Mouse (Mus musculus) embryonic facial prominence, embryonic 11.5 days (tissue): ENCODE measurements around the gene Tox2. TPM values are rescaled to one million over a fixed set of nuclear protein-coding genes. Genes with fewer than 3 reads are reported as not detected.

Experiments
- ATAC-seq: fragments of 200-750 bp; cut with Nextera tagmentation; replicated peaks from 2 replicates; pipeline ENCODE4 v1.8.0; 2017; ENCODE audit warnings: low read depth; ENCODE audit not compliant: insufficient number of reproducible peaks, low FRiP score, low TSS enrichment
- DNase-seq: peaks from one replicate; pipeline ENCODE4 v3.0.0-alpha.2; 2015; ENCODE audit warnings: low spot score
- H3K27ac ChIP-seq: fragments of 300-500 bp; sonication (generic); replicated peaks from 2 replicates; pipeline ENCODE4 v1.5.1; 2014; ENCODE audit warnings: mild to moderate bottlenecking, low read depth, low read length, control low read depth
- H3K27me3 ChIP-seq: fragments of 300-500 bp; sonication (generic); 2 replicates; pipeline ENCODE4 v1.6.1; 2014; ENCODE audit warnings: mild to moderate bottlenecking, low read length, moderate library complexity, mixed read lengths; ENCODE audit not compliant: control insufficient read depth, insufficient read depth
- H3K36me3 ChIP-seq: fragments of 300-500 bp; sonication (generic); replicated peaks from 2 replicates; pipeline ENCODE4 v1.6.1; 2014; ENCODE audit warnings: low read depth, mild to moderate bottlenecking, low read length, moderate library complexity, mixed read lengths; ENCODE audit not compliant: control insufficient read depth, insufficient read depth
- H3K4me1 ChIP-seq: fragments of 300-500 bp; sonication (generic); 2 replicates; pipeline ENCODE4 v1.6.1; 2014; ENCODE audit warnings: low read length, mixed read lengths; ENCODE audit not compliant: control insufficient read depth, insufficient read depth
- H3K4me2 ChIP-seq: fragments of 300-500 bp; sonication (generic); 2 replicates; pipeline ENCODE4 v1.6.1; 2014; ENCODE audit warnings: low read depth, mild to moderate bottlenecking, control low read depth, low read length, moderate library complexity
- H3K4me3 ChIP-seq: fragments of 300-500 bp; sonication (generic); 2 replicates; pipeline ENCODE4 v1.5.1; 2014; ENCODE audit warnings: low read depth, low read length, control low read depth
- H3K9ac ChIP-seq: fragments of 300-500 bp; sonication (generic); replicated peaks from 2 replicates; pipeline ENCODE4 v1.6.1; 2014; ENCODE audit warnings: mild to moderate bottlenecking, control low read depth, low read length
- H3K9me3 ChIP-seq: fragments of 300-500 bp; sonication (generic); replicated peaks from 2 replicates; pipeline ENCODE4 v1.6.1; 2016; ENCODE audit warnings: mild to moderate bottlenecking, low read length, inconsistent platforms, mixed read lengths; ENCODE audit not compliant: control insufficient read depth
- WGBS: fragments of 180-500 bp; shearing (Covaris S2); extraction: QIAGEN DNeasy Blood & Tissue Kit; methylation state at CpG from one replicate; pipeline ENCODE4 v1.1.7; 2014; 5-methylcytosine and 5-hydroxymethylcytosine counted together
- polyA plus RNA-seq: library from polyadenylated mRNA; unstranded; fragments of >200 nt; fragmentation: Nextera tagmentation; extraction: Ambion mirVana; gene quantifications from 2 replicates; pipeline ENCODE4 v1.2.1, GENCODE M21; 2014

Tox2 gene
- polyA plus RNA-seq, 1 experiment from 2014 or later, result 10.8 TPM

DNA sequence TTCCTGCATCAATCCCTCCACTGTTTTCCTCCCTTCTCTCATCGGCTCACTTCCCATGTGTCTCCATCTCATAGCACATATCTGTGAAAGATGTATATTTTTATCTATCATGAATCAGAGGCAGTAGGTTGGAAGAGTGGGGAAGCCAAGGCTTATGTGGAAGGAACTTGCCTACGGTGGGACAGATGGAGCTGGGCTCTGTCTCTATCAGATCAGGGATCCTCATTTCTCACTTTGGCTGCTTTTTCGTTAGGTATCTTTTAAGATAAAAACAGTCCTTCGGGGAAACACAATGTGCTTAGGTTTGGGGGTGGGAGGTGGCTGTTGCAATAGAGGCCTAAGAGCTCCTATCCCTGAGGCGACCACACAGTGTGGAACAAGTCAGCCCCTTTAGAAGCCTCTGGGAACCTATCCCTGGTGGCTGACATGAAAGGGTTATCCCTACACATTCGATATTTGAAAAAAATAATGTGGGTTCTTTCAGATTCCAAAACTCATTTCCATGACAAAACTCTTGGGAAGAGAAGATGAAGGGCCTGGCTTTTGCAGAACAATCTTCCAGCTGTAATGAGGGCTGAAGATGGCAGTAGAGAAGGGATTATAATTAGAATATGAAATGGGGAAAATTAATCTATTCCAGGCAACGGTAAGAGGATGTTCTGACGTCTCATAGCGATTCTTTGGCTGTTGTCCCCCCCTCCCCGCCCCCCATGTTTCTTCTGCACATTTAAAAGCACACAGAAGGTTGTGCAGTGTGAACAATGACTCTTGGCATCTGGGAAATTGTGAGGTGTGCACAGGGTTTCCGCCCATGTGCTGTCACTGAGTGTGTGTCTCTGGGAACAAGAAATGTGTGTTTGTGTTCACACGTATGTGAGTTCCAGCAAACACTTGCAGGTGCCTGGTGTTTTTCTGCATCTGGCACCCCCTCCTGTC is 41.3 kb downstream of the Tox2 start:
- H3K4me1 ChIP-seq, result no peaks in the 10 kb centered on the region
- no peaks in the 10 kb centered on the region for H3K36me3 ChIP-seq
- no peak for DNase-seq
- no peak overlapping the region for H3K9ac ChIP-seq
- H3K4me2 ChIP-seq, result no peak overlapping the region
- 82% methylated on average over 12 of the region's 12 CpGs for WGBS
- no peak overlapping the region for H3K4me3 ChIP-seq
- H3K27ac ChIP-seq, result no peak overlapping the region
- H3K27me3 ChIP-seq, result no peaks in the 10 kb centered on the region
- H3K9me3 ChIP-seq, result no peaks in the 10 kb centered on the region
- no peak for ATAC-seq

DNA sequence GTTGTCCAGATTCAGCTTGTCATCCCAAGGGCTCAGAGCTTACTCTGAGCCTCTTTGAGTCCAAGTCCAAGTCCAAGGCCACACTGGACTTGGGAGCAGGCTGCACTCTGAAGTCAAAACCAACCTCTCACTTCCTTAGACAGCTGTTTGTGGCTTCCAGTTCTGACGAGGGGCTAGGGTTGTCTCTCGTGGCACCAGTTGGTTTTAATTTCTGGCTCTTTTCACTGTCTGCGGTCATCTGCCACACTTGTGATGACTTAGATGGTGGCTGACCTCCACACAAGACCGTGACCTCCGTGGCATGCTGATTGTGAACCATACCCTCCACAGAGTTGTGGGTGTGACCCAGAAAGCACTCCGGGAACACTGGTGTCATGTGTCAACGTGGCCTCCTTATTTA is 46.0 kb downstream of the Tox2 start:
- no peak for DNase-seq
- Histone ChIP-seq H3K4me1 (no peaks in the 10 kb centered on the region), H3K9ac (no peak overlapping the region), H3K4me2 (no peak overlapping the region), H3K27ac (no peak overlapping the region), H3K4me3 (no peak overlapping the region), H3K36me3 (no peaks in the 10 kb centered on the region), H3K9me3 (no peaks in the 10 kb centered on the region), H3K27me3 (no peaks in the 10 kb centered on the region)
- 62% methylated on average over 7 of the region's 7 CpGs for WGBS
- ATAC-seq, result no peak

DNA sequence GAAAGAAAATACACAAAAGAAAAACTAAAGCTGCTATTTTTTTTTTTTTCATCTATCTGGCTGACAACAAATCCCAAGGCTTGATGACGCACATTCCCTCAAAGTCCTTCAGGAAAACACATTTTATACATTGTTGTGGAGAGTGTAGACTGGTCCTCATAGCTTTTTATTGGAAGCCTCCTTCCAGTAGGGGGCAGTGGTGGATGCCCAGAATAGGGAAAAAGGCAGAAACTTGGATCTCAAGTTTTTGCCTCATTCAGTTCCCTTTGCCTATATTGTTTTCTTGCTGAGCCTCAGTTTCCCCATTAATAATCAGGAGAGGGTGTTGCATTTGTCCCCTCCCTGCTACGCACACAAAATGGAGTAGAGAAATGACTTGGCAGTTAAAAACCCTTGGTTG is 49.7 kb downstream of the Tox2 start:
- H3K27ac ChIP-seq, result no peak overlapping the region
- ATAC-seq (no peak), DNase-seq (peak; percentile 19)
- no peaks in the 10 kb centered on the region for H3K4me1 ChIP-seq
- no peak overlapping the region for H3K4me3 ChIP-seq
- H3K27me3 ChIP-seq, result no peaks in the 10 kb centered on the region
- 90% methylated on average over 2 of the region's 2 CpGs for WGBS
- no peak overlapping the region for H3K9ac ChIP-seq
- H3K4me2 ChIP-seq, result no peak overlapping the region
- H3K9me3 ChIP-seq, result no peaks in the 10 kb centered on the region
- no peaks in the 10 kb centered on the region for H3K36me3 ChIP-seq

GRCm38 (mm10) chr2:163253248-163254099 is 50.5 kb downstream of the Tox2 start:
- ATAC-seq, result no peak
- WGBS, result 77% methylated on average over 22 of the region's 22 CpGs
- H3K27me3 ChIP-seq, result no peaks in the 10 kb centered on the region
- H3K9me3 ChIP-seq, result no peaks in the 10 kb centered on the region
- H3K27ac ChIP-seq, result no peak overlapping the region
- H3K4me2 ChIP-seq, result no peak overlapping the region
- H3K4me3 ChIP-seq, result no peak overlapping the region
- no peak for DNase-seq
- H3K36me3 ChIP-seq, result no peaks in the 10 kb centered on the region
- no peaks in the 10 kb centered on the region for H3K4me1 ChIP-seq
- H3K9ac ChIP-seq, result no peak overlapping the region

- H3K4me3 ChIP-seq, result no peak overlapping the region
- H3K4me2 ChIP-seq, result no peak overlapping the region
- no peaks in the 10 kb centered on the region for H3K9me3 ChIP-seq
- H3K36me3 ChIP-seq, result no peaks in the 10 kb centered on the region
- DNase-seq (no peak), ATAC-seq (no peak)
- H3K27ac ChIP-seq, result no peak overlapping the region
- no peak overlapping the region for H3K9ac ChIP-seq
- WGBS, result 84% methylated on average over 6 of the region's 6 CpGs
- H3K4me1 ChIP-seq, result no peaks in the 10 kb centered on the region
- H3K27me3 ChIP-seq, result no peaks in the 10 kb centered on the region
Measured at GRCm38 (mm10) chr2:163254228-163254627, 51.3 kb downstream of the Tox2 start.

DNA sequence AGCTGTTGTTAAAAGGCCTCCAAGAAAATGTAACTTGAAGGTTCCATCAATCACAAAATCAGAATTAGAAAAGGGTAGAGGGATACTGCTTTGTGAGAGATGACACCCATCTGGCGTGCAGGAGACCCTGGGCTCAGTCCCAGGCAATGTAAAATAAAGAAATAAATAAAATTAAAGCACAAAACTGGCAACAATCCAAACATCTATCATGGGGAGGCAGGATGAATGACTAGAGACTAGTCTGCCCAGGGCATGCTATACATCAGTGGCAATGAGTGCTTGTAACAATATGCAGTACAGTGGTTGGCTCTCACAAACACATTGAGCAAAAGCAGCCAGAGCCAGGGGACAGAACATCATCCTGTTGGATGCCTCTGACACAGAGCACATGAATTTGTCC is 53.8 kb downstream of the Tox2 start:
- 70% methylated on average over 1 of the region's 1 CpGs for WGBS
- ATAC-seq, result no peak
- Histone ChIP-seq H3K4me3 (no peak overlapping the region), H3K4me1 (no peaks in the 10 kb centered on the region), H3K27me3 (no peaks in the 10 kb centered on the region), H3K4me2 (no peak overlapping the region), H3K27ac (no peak overlapping the region), H3K9me3 (no peaks in the 10 kb centered on the region), H3K36me3 (no peaks in the 10 kb centered on the region), H3K9ac (no peak overlapping the region)
- DNase-seq, result no peak

GRCm38 (mm10) chr2:163261362-163262054 is 58.6 kb downstream of the Tox2 start:
- 71% methylated on average over 6 of the region's 6 CpGs for WGBS
- Histone ChIP-seq H3K36me3 (no peaks in the 10 kb centered on the region), H3K27me3 (no peaks in the 10 kb centered on the region), H3K4me3 (no peak overlapping the region), H3K4me2 (no peak overlapping the region), H3K27ac (no peak overlapping the region), H3K9me3 (no peaks in the 10 kb centered on the region), H3K9ac (0 out of 2 replicates have a peak overlapping the region, but pooled peaks have one; percentile 13), H3K4me1 (no peaks in the 10 kb centered on the region)
- ATAC-seq (0 out of 2 replicates have a peak, but pooled peaks have one; percentile 29), DNase-seq (no peak)
